26 mouse cellular contexts compared by ENCODE assay signal in genomic region chr8:8517599-8517998, GRCm38 (mm10).
"Had no signal": no experiment of that assay in that cellular context is flagged by ENCODE, and none has a peak within 500 bp of the region (broad histone marks: within the 10 kb centered on the region; RNA-seq: fewer than 3 reads in every experiment).

No protein-coding gene starts in this region.

- ATAC-seq: hindbrain, postnatal 0 days; intestine, embryonic 16.5 days; liver, embryonic 12.5 days had no signal

- H3K27ac ChIP-seq: heart, embryonic 10.5 days; hindbrain, embryonic 13.5 days; hindbrain, embryonic 15.5 days; hindbrain, postnatal 0 days; kidney, embryonic 15.5 days; kidney, postnatal 0 days; limb, embryonic 13.5 days; limb, embryonic 15.5 days; liver, embryonic 12.5 days; liver, embryonic 14.5 days had no signal

- H3K4me1 ChIP-seq: hindbrain, embryonic 15.5 days; limb, embryonic 15.5 days; liver, embryonic 12.5 days had no signal

- H3K4me2 ChIP-seq: heart, embryonic 12.5 days; hindbrain, embryonic 13.5 days; hindbrain, embryonic 15.5 days; kidney, embryonic 15.5 days; limb, embryonic 13.5 days; limb, embryonic 15.5 days; liver, embryonic 12.5 days had no signal

- H3K4me3 ChIP-seq: heart, embryonic 10.5 days; heart, embryonic 12.5 days; hindbrain, embryonic 13.5 days; hindbrain, embryonic 15.5 days; kidney, embryonic 15.5 days; limb, embryonic 13.5 days; limb, embryonic 15.5 days; liver, embryonic 12.5 days had no signal

- H3K27me3 ChIP-seq: heart, embryonic 12.5 days; hindbrain, embryonic 13.5 days; hindbrain, embryonic 15.5 days; kidney, embryonic 15.5 days; limb, embryonic 13.5 days; limb, embryonic 15.5 days; liver, embryonic 12.5 days had no signal

- DNase-seq: gastrocnemius, postnatal 14 days; gastrocnemius, postnatal 36 days; heart, adult 18-20 months; heart, postnatal 10 days; heart, postnatal 36 days; kidney, adult 11 months; kidney, adult 2 months; kidney, adult 9 months; kidney, postnatal 14 days; kidney, postnatal 36 days; layer of hippocampus, adult 9-11 months; layer of hippocampus, postnatal 36 days; left cerebral cortex, postnatal 4 days; lung, adult 18-20 months had no signal

- H3K9me3 ChIP-seq: heart, embryonic 10.5 days; hindbrain, embryonic 13.5 days; hindbrain, embryonic 15.5 days; kidney, embryonic 15.5 days; limb, embryonic 15.5 days; liver, embryonic 12.5 days had no signal

- H3K9ac ChIP-seq: heart, embryonic 12.5 days; hindbrain, embryonic 13.5 days; hindbrain, embryonic 15.5 days; kidney, embryonic 15.5 days; limb, embryonic 13.5 days; limb, embryonic 15.5 days; liver, embryonic 12.5 days; liver, embryonic 14.5 days had no signal

- H3K36me3 ChIP-seq: heart, embryonic 10.5 days; heart, embryonic 12.5 days; hindbrain, embryonic 13.5 days; hindbrain, embryonic 15.5 days; kidney, embryonic 15.5 days; limb, embryonic 13.5 days; limb, embryonic 15.5 days; liver, embryonic 12.5 days had no signal
